Mouse (Mus musculus): Measurements from ENCODE around the gene Med12l.
"Not testable (repeated sequence)": the region's sequence is repeated elsewhere in the genome, so short reads cannot be mapped to it uniquely, and the experiment has no call there.

Gene Med12l

GRCm38 (mm10) chr3:59139651-59140051 lies 134.0 kb downstream of the Med12l start:
- no peak for DNase-seq (ENCODE audit: low read depth, low spot score)

GRCm38 (mm10) chr3:59140115-59140514 lies 134.5 kb downstream of the Med12l start:
- no peak for DNase-seq (ENCODE audit: low read depth, low spot score)

- not testable (repeated sequence) for DNase-seq (ENCODE audit: low read depth, low spot score)
These were observed 135.3 kb downstream of the Med12l start for GRCm38 (mm10) chr3:59140941-59141340.

DNA sequence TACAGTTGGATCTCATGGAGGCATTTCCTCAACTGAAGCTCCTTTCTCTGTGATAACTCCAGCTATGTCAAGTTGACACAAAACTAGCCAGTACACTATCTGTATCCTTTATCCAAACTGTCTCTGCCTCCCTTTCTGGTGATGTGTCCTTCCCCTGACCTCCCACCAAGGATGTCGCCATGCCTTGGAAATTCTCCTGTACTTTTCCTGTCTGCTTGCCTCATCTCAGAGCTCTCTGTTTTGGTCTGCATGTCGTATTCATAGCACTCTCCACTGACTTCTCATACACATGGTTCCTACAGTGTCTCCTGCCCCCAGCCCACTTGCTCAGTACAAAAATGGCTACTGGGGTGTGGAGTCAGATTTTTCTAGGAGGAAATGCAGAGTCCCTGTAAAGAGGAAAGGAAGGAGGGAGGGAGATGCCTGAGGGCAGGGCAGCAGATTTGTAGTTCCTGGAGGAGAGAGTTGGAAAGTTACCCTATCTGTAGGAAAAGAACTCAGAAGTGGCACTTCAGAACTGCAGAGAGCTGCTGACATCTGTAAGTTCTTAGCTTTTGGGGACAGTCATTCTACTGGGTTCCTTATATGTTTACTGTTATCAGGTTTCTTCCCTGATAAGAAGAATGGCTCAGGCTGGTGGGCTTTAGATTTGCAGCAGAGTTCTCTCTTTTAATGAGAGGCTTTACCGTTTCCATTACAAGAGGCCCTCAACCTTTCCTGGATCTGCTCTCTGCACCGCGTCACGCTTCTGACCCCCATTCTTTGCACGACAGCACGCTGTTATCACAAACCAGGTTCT lies 136.1 kb downstream of the Med12l start:
- DNase-seq (ENCODE audit: low read depth, low spot score): no peak

DNA sequence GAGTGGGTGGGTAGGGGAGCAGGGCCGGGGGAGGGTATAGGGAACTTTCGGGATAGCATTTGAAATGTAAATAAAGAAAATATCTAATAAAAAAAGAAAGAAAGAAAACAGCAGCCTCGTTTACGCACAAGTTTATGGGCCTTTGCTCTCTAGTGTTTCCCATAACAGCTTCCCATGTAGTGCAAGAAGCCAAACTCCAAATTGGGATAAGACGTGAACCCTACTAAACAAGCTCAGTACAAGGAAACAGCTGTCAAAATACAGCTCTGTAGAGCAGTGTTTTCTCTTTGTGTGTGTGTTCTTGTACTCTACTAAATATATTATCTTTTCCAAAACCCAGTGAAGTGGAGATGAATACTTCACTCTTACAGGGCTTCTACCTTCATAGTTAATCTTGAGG lies 139.6 kb downstream of the Med12l start:
- DNase-seq (ENCODE audit: low read depth, low spot score): no peak

- no peak for DNase-seq (ENCODE audit: low read depth, low spot score)
These were observed 144.0 kb downstream of the Med12l start for GRCm38 (mm10) chr3:59149646-59150045.

DNA sequence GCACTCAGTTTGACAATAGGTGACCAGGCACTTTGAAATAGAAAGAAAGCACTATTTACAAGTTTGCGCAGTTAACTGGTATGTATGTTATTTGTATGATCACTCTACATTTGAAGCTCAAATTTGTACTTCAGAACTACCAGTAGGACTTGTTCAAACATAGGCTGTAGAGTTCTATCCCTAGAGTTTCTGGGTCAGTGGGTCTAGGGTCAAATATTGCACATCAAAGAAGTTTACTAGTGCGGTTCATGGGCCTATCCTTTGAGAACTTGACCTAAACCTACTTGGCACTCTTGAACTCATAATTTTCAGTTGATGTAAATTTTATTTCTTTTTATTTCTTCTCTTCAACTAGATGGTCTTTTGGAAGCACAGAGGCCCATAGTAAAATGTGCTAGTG lies 145.0 kb downstream of the Med12l start:
- no peak for DNase-seq (ENCODE audit: low read depth, low spot score)

DNA sequence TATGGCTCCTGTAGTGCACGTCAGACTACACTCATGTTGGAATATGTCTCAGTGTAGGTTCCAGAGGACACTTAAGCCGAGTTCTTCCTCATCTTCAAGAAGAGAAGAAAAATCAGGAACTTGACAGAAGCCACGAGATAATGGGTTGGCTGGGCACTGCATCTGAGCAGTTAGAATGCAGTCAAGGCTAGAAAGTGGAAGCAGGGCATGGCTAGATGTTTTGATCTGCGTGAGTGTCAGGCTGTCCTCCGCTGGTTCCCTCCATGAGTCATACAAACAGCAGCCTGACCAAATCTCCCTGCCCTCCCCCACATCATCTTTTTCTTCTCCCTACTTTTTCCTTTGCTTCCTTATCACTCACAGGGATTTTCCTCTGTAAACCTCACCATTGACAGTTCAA lies 147.8 kb downstream of the Med12l start, which contains the start of gene P2ry14:
TSS of gene P2ry14 (minus strand) at position 195 of the 400 bp plus-strand sequence.
- no peak for DNase-seq (ENCODE audit: low read depth, low spot score)

GRCm38 (mm10) chr3:59154888-59155287 lies 149.3 kb downstream of the Med12l start:
- no peak for DNase-seq (ENCODE audit: low read depth, low spot score)

- no peak for DNase-seq (ENCODE audit: low read depth, low spot score)
These were observed 149.8 kb downstream of the Med12l start for GRCm38 (mm10) chr3:59155404-59155803.

- DNase-seq (ENCODE audit: low read depth, low spot score): no peak
These were observed 151.4 kb downstream of the Med12l start for GRCm38 (mm10) chr3:59157048-59157447.

GRCm38 (mm10) chr3:59160465-59160864 lies 154.8 kb downstream of the Med12l start:
- no peak for DNase-seq (ENCODE audit: low read depth, low spot score)

DNA sequence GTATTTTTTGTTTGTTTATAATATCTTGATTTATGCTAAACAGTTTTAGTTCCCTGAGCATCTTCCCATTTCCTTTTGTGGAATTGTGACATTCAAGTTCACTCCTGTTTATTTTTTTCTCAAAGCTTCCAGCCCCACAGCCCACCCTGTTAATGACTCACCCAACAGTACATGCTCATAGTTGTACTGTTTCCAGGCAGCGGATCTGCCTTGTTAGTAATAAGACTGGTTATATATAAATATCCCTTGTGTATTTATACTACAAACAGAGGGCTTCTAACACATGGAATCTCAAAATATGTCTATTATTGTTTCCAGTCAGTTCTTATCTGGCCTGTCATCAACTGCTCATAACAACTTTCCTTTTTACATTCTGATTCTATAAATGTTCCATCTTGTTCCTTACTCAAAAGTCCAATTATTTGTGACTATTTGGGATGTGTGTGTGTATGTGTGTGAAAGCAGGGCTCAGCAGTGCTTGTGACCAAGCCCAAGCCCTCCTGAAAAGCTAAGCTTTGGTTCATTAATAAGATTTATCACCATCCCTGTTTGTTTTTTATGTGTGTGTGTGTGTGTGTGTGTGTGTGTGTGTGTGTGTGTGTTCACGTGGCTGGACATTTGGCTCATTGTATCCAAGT lies 161.9 kb downstream of the Med12l start:
- DNase-seq (ENCODE audit: low read depth, low spot score): no peak

- no peak for DNase-seq (ENCODE audit: low read depth, low spot score)
These were observed 162.9 kb downstream of the Med12l start for GRCm38 (mm10) chr3:59168476-59168875.

- DNase-seq (ENCODE audit: low read depth, low spot score): no peak
These were observed 163.6 kb downstream of the Med12l start for GRCm38 (mm10) chr3:59169215-59169614.

GRCm38 (mm10) chr3:59169921-59170627 lies 164.4 kb downstream of the Med12l start:
- DNase-seq (ENCODE audit: low read depth, low spot score): no peak

GRCm38 (mm10) chr3:59174426-59175154 lies 169.0 kb downstream of the Med12l start:
- DNase-seq (ENCODE audit: low read depth, low spot score): no peak

GRCm38 (mm10) chr3:59175234-59175633 lies 169.6 kb downstream of the Med12l start:
- peak; percentile 7 for DNase-seq (ENCODE audit: low read depth, low spot score)

DNA sequence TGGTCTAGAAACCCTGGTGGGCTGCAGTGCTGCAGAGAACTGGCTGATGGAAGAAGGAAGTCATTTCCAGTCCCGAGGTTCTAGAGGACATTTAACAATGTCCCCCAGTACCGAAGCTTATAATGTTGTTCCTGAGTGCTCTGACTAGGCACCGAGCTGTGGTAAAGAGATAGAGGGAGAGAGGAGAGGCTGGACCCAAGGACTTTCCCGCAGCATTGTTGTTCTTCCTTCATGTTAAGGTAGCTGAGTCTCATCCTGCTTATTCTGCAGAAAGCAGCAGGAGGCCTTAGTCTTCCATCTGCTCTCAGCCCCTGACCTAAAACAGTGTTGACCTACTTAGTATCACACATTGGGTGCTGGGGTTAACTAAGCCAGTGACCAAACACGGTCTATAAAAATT lies 171.2 kb downstream of the Med12l start:
- no peak for DNase-seq (ENCODE audit: low read depth, low spot score)

DNA sequence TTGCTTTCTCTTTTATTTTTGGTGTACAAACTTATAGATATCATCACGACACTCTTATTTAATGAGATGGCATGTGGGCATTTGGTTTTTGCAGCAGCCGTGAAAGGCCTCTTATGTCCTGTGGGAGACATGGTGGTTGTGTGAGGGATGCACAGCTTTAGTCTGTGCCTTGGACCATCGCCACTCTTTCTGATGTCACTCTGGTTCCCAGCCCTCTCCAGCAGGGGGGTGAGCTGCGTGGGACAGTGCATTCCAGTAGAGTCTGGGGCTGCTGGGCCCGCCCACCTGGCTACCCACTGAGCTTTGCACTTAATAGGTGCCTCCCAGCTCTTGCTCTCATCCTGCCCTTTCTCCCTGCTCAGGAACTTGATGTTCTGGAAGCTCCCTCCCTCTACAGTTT lies 175.5 kb downstream of the Med12l start:
- no peak for DNase-seq (ENCODE audit: low read depth, low spot score)

DNA sequence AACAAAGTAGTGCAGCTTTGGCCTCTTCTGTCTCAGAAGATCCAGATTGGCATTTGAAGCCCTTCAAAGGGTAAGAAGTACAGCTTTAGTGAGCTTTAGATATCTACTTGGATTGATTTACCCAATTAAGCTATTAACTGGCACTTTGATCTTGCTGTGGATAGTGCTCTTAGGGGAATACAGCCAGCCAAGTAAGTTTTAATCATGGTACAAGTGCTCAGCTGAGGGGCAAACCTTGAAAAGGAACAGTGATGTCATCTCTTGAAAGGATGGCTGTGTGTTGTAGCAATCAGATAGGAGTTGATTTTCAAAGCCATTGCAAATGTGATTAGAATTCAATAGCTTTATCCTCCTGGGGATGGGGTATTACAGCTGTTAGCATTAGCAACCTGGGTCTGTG lies 176.5 kb downstream of the Med12l start:
- no peak for DNase-seq (ENCODE audit: low read depth, low spot score)

DNA sequence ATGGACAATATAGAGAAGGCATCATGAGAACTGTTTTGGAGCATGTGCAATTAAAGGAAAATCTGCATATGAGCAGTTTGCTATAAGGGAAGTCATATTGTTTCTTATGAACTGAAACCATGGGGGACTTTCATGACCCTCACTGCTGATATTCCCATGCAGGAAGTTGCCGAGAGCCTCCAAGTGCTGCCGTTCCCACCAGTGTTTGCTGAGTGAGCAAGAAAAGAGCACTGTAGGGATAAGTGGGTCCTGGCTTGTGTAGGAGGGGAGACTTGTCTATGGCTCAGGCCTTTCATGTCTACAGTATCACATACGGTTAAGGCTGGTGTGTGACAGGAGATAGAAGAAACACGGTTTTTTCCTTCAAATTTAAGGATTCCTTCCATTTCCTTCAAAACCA lies 180.0 kb downstream of the Med12l start:
- no peak for DNase-seq (ENCODE audit: low read depth, low spot score)

All from WW6 (cell line).